Mouse (Mus musculus) testis, adult 2 months (tissue): ENCODE results near the gene Lrmda.

Experiments
- CTCF ChIP-seq: fragments of 200-500 bp; IDR thresholded peaks from 2 replicates; pipeline ENCODE4 v1.5.1; 2012; ENCODE audit warnings: low read depth, mild to moderate bottlenecking, inconsistent platforms, low read length, moderate library complexity; ENCODE audit not compliant: control insufficient read depth, insufficient read depth, insufficient replicate concordance
- POLR2A ChIP-seq: fragments of 200-500 bp; IDR thresholded peaks from 2 replicates; pipeline ENCODE4 v1.6.1; 2012; ENCODE audit warnings: low read depth, mild to moderate bottlenecking, inconsistent platforms, low read length, moderate library complexity; ENCODE audit not compliant: control insufficient read depth

DNA sequence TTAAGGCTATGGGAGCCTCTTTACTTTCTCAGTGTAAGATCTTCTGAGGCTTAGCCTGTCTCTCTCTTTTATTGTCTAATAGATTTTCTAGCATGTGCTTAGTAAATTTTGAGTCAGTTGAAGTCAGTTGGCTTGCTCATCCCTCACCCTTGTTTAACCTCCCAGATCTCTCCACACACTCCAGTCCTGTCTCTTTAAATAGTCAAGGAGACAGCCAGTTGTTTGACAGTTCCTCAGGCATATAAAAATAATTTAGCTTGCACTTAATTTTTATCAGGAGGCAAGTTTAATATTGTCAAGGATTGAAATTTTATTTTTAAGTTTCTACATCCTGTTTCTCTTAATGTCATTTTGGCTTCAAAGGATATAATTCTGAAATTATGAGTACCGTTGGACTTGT lies 303.5 kb downstream of the Lrmda start:
- no peak for TF ChIP-seq CTCF
- no peak for TF ChIP-seq POLR2A
